Mouse (Mus musculus): ENCODE measurements around the gene Mavs. TPM values are rescaled to one million over a fixed set of nuclear protein-coding genes. Genes with fewer than 3 reads are reported as not detected.

The Mavs gene
- polyA plus RNA-seq, 1 experiment = 80.8 TPM

DNA sequence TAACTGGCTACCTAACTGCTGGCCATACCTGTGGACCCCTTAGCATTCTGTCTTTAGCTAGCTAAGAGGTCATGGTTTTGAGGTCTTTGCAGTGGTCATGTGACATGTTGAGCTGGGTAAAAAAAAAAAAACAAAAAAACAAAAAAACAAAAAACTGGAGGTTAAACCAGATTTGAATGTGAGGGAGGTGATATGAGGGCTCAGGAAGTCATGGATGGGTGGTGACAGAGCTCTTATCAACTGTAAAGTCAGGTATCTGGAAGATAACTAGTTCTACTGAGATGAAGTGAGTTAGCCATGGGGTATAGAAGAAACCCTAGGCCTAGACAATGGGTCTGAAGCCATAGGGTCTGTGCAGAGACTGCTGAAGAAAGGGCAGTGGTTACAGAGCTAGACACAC lies 8.3 kb downstream of the Mavs start:
- Histone ChIP-seq H3K4me3 (ENCODE audit: low read depth, low read length) (no peak overlapping the region), H3K27me3 (ENCODE audit: control insufficient read depth, insufficient read depth, low read length) (no peaks in the 10 kb centered on the region), H3K4me1 (ENCODE audit: control insufficient read depth, insufficient read depth, insufficient read length, low read length) (no peaks in the 10 kb centered on the region), H3K27ac (ENCODE audit: insufficient read depth, low read depth, low read length) (no peak overlapping the region), H3K36me3 (ENCODE audit: control insufficient read depth, insufficient read depth, low read length) (peaks cover 72% of the 10 kb centered on the region)
- TF ChIP-seq POLR2A (IDR thresholded peaks at IDR 0.05; ENCODE audit: low read depth, low read length) (no peak), CTCF (IDR thresholded peaks at IDR 0.05; ENCODE audit: extremely low read depth, insufficient read length, insufficient replicate concordance, low read depth, low read length) (no peak)

GRCm38 (mm10) chr2:131242929-131243328 lies 9.1 kb downstream of the Mavs start:
- H3K36me3 ChIP-seq (ENCODE audit: control insufficient read depth, insufficient read depth, low read length) = peaks cover 78% of the 10 kb centered on the region
- WGBS = 91% methylated on average over 7 of the region's 7 CpGs

GRCm38 (mm10) chr2:131253681-131254328 lies 19.9 kb downstream of the Mavs start:
- WGBS = 5% methylated on average over 7 of the region's 7 CpGs
- Histone ChIP-seq H3K4me1 (ENCODE audit: control insufficient read depth, insufficient read depth, insufficient read length, low read length) (peaks cover 6% of the 10 kb centered on the region; the same call in 1 of the 2 replicates), H3K27ac (ENCODE audit: insufficient read depth, low read depth, low read length) (peak overlapping the region; percentile 63), H3K4me3 (ENCODE audit: low read depth, low read length) (no peak overlapping the region), H3K36me3 (ENCODE audit: control insufficient read depth, insufficient read depth, low read length) (peaks cover 8% of the 10 kb centered on the region), H3K27me3 (ENCODE audit: control insufficient read depth, insufficient read depth, low read length) (no peaks in the 10 kb centered on the region)
- TF ChIP-seq POLR2A (IDR thresholded peaks at IDR 0.05; ENCODE audit: low read depth, low read length) = no peak
- TF ChIP-seq CTCF (IDR thresholded peaks at IDR 0.05; ENCODE audit: extremely low read depth, insufficient read length, insufficient replicate concordance, low read depth, low read length) = peak; percentile 89

More at GRCm38 (mm10) chr2:131242929-131243328, 9.1 kb downstream of the Mavs start:
- H3K4me1 ChIP-seq (ENCODE audit: control insufficient read depth, insufficient read depth, insufficient read length, low read length) = no peaks in the 10 kb centered on the region
- no peak overlapping the region for H3K4me3 ChIP-seq (ENCODE audit: low read depth, low read length)
- no peak for TF ChIP-seq POLR2A (IDR thresholded peaks at IDR 0.05; ENCODE audit: low read depth, low read length)
- TF ChIP-seq CTCF (IDR thresholded peaks at IDR 0.05; ENCODE audit: extremely low read depth, insufficient read length, insufficient replicate concordance, low read depth, low read length) = no peak
- H3K27me3 ChIP-seq (ENCODE audit: control insufficient read depth, insufficient read depth, low read length) = no peaks in the 10 kb centered on the region
- H3K27ac ChIP-seq (ENCODE audit: insufficient read depth, low read depth, low read length) = no peak overlapping the region

GRCm38 (mm10) chr2:131254329-131254713 lies 20.5 kb downstream of the Mavs start:
- no peak overlapping the region for H3K4me3 ChIP-seq (ENCODE audit: low read depth, low read length)
- H3K27me3 ChIP-seq (ENCODE audit: control insufficient read depth, insufficient read depth, low read length) = no peaks in the 10 kb centered on the region
- peak overlapping the region; percentile 51 for H3K27ac ChIP-seq (ENCODE audit: insufficient read depth, low read depth, low read length)
- H3K36me3 ChIP-seq (ENCODE audit: control insufficient read depth, insufficient read depth, low read length) = peaks cover 3% of the 10 kb centered on the region
- 42% methylated on average over 2 of the region's 2 CpGs for WGBS
- TF ChIP-seq POLR2A (IDR thresholded peaks at IDR 0.05; ENCODE audit: low read depth, low read length) (no peak), CTCF (IDR thresholded peaks at IDR 0.05; ENCODE audit: extremely low read depth, insufficient read length, insufficient replicate concordance, low read depth, low read length) (no peak)
- peaks cover 6% of the 10 kb centered on the region; the same call in 1 of the 2 replicates for H3K4me1 ChIP-seq (ENCODE audit: control insufficient read depth, insufficient read depth, insufficient read length, low read length)

DNA sequence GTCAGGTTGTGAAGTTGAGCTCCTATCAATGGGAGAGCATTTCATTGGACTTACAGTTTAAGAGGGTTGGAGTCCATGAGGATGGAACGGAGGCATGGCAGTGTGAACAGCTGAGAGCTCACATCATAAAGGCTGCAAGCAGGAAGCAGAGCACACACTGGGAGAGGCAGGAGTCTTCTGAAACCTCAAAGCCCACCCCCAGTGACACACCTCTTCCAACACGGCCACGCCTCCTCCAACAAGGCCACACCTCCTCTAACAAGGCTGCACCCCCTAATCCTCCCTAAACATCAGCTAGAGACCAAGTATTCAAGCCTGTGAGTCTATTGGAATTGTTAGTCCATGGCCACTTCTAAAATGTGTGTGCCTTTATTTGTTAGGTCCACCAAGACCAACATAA lies 21.9 kb downstream of the Mavs start:
- 63% methylated on average over 3 of the region's 3 CpGs for WGBS
- TF ChIP-seq POLR2A (IDR thresholded peaks at IDR 0.05; ENCODE audit: low read depth, low read length) = no peak
- no peak for TF ChIP-seq CTCF (IDR thresholded peaks at IDR 0.05; ENCODE audit: extremely low read depth, insufficient read length, insufficient replicate concordance, low read depth, low read length)
- peaks cover 8% of the 10 kb centered on the region; the same call in 1 of the 2 replicates for H3K4me1 ChIP-seq (ENCODE audit: control insufficient read depth, insufficient read depth, insufficient read length, low read length)

GRCm38 (mm10) chr2:131258693-131259092 lies 24.8 kb downstream of the Mavs start:
- no peak for TF ChIP-seq POLR2A (IDR thresholded peaks at IDR 0.05; ENCODE audit: low read depth, low read length)
- TF ChIP-seq CTCF (IDR thresholded peaks at IDR 0.05; ENCODE audit: extremely low read depth, insufficient read length, insufficient replicate concordance, low read depth, low read length) = no peak
- Histone ChIP-seq H3K36me3 (ENCODE audit: control insufficient read depth, insufficient read depth, low read length) (no peaks in the 10 kb centered on the region), H3K27ac (ENCODE audit: insufficient read depth, low read depth, low read length) (no peak overlapping the region), H3K4me3 (ENCODE audit: low read depth, low read length) (no peak overlapping the region), H3K27me3 (ENCODE audit: control insufficient read depth, insufficient read depth, low read length) (no peaks in the 10 kb centered on the region), H3K4me1 (ENCODE audit: control insufficient read depth, insufficient read depth, insufficient read length, low read length) (peaks cover 6% of the 10 kb centered on the region; the same call in 1 of the 2 replicates)
- WGBS = 79% methylated on average over 8 of the region's 8 CpGs

More for the DNA sequence above, 21.9 kb downstream of the Mavs start:
- H3K27me3 ChIP-seq (ENCODE audit: control insufficient read depth, insufficient read depth, low read length) = no peaks in the 10 kb centered on the region
- no peak overlapping the region for H3K4me3 ChIP-seq (ENCODE audit: low read depth, low read length)
- H3K27ac ChIP-seq (ENCODE audit: insufficient read depth, low read depth, low read length) = no peak overlapping the region
- H3K36me3 ChIP-seq (ENCODE audit: control insufficient read depth, insufficient read depth, low read length) = peaks cover 3% of the 10 kb centered on the region

GRCm38 (mm10) chr2:131260544-131261307 lies 26.9 kb downstream of the Mavs start:
- WGBS = 26% methylated on average over 9 of the region's 9 CpGs
- Histone ChIP-seq H3K4me3 (ENCODE audit: low read depth, low read length) (no peak overlapping the region), H3K36me3 (ENCODE audit: control insufficient read depth, insufficient read depth, low read length) (no peaks in the 10 kb centered on the region), H3K27me3 (ENCODE audit: control insufficient read depth, insufficient read depth, low read length) (no peaks in the 10 kb centered on the region), H3K27ac (ENCODE audit: insufficient read depth, low read depth, low read length) (no peak overlapping the region), H3K4me1 (ENCODE audit: control insufficient read depth, insufficient read depth, insufficient read length, low read length) (peaks cover 13% of the 10 kb centered on the region; the same call in 1 of the 2 replicates)
- TF ChIP-seq POLR2A (IDR thresholded peaks at IDR 0.05; ENCODE audit: low read depth, low read length) (no peak), CTCF (IDR thresholded peaks at IDR 0.05; ENCODE audit: extremely low read depth, insufficient read length, insufficient replicate concordance, low read depth, low read length) (no peak)
